Mouse (Mus musculus) kidney, postnatal 25 days (tissue): ENCODE results near the gene Fxn.

ENCODE experiments used
- DNase-seq, 2 experiments: peaks; one replicate each; pipeline ENCODE4 v3.0.0; 2021; ENCODE audit warnings: mixed read lengths in 2 of 2

Gene Fxn

GRCm38 (mm10) chr19:24300994-24301767, 20.8 kb upstream of the Fxn start:
- peak; percentile 69 for DNase-seq

GRCm38 (mm10) chr19:24293537-24293936, 13.1 kb upstream of the Fxn start:
- DNase-seq = no peak

DNA sequence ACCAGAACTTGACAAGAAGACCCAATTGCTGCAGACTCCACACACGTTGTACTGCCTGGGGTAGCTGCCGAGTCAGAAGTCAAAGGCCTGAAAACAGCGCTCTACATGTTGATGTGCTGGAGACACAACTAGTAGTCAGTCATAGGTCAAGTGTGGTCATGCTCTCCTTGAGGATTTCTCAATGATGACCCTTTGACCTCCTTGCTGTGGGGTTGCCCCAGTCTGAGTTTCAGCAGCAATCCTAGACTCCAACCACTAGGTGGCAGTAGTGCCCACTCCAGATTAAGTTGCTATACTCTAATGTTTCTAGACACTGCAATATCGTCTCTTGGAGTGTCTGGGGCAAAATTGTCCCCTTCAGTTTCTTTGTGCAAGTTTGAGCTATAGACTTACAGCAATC, 3.8 kb upstream of the Fxn start:
- peak in 1 of 2 experiments; percentile 30 for DNase-seq

DNA sequence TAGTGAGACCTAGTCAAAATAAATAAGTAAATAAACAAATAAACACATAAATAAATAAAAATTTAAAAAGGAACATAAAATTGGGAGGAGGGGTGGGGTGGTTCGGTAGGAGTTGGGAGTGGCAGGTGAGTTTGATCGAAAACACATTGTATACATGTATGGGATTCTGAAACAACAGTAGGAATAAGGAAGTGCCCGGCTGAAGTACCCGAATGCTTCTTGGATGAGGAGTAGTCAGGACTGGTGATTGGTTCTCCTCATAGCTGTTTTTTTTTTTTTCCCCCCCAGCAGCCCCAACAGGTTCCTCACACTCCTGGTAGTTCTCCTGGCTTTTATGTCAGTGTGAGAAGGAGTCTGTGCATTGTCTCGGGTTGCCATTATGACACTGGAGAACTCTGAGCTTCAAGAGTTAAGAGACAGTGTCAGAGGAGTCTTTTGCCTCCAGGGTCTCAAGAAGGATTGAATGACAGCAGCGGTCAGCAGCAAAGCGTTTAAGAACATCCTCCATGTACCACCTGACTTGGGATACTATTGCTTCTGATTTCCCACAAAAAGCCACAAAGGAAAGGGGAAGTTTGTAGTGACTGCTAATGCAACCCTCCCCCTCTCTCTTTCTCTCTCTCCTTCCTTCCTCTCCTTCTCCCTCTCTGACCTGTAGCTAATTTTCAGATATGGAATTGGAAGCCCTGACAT, 1.0 kb upstream of the Fxn start:
- DNase-seq = no peak

DNA sequence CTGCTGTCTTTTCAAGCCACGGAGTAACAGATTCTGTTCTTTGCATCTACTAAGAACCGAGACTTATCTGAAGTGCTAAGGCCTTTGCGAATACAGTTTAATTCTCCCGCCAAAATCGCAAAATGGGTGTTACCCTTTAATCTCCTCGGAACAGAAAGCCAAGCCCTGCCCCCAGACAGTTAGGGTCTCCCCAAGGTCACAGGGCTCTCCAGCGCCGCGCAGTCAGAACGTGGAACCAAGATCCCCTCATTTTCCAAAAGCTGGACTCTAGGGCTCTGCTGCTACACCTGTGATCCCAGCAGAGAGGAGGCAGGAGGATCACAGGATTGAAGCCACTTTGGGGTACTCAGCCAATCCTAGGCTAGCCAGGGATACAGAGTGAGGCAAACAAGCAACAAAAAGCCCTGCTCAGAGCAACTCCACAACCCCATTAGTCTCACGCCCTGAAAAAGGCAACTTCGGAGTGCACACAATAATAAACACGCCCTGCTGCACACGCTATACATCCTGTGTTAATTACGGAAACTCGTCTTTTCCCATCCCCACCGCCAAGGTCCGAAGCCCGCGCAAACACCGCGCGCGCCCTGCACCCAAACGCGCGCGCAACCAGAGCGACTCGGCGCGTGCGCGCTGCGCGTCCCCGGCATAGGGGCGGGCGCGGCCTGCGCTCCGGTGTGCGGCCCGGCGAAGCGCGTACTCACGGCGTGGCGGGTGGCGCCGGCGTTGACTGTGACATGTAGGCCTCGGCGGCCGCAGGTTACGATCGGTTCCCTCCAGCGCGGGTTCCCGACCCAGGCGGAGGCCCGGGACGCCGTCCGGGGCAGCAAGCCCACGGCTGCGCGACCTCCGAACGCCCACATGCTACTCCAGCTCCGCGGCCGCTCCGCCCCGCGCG, 452 bp downstream of the Fxn start:
- DNase-seq = peak; percentile 84 to 92

- no peak for DNase-seq
These were observed 1.5 kb downstream of the Fxn start for GRCm38 (mm10) chr19:24278859-24279258.

- DNase-seq = no peak
These were observed 6.1 kb downstream of the Fxn start for GRCm38 (mm10) chr19:24274281-24274680.

GRCm38 (mm10) chr19:24271746-24272426, 8.5 kb downstream of the Fxn start:
- DNase-seq = peak; percentile 83 to 92

- peak; percentile 66 to 88 for DNase-seq
These were observed 9.1 kb downstream of the Fxn start for GRCm38 (mm10) chr19:24271326-24271725.

GRCm38 (mm10) chr19:24268531-24268930, 11.9 kb downstream of the Fxn start:
- DNase-seq = peak in 1 of 2 experiments; percentile 22

DNA sequence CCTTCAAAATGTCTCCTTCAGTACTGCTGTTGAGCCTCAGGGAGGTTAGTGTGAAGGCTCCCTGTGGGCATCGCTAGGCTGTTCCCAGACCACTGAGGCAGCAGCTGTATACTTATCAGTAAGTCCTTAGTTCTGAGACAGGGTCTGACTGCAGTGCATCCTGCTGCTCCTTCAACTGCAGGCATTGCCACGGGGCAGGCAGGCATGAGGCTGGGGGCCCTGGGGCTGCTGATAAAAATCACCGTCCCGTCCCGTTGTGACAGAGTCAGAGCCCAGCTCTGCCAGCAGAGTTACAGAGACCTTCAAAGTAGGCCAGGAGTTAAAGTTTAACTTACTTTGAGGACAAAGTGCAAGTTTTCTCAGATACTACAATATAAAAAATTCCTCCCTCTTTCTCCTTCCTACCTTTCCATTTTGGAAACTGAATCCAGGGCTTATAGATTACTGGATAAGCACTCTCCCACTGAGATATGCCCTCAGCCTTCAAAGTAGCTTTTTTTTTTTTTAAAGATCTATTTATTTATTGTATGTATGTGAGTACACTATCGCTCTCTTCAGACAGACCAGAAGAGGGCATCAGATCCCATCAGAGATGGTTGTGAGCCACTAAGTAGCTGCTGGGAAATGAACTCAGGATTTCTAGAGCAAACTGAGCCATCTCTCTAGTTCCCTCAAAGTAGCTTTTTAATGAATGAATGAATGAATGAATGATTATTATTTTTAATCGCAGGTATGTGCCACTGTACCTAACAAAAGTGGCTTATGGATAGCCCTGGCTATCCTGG, 14.2 kb downstream of the Fxn start:
- peak; percentile 64 to 82 for DNase-seq

DNA sequence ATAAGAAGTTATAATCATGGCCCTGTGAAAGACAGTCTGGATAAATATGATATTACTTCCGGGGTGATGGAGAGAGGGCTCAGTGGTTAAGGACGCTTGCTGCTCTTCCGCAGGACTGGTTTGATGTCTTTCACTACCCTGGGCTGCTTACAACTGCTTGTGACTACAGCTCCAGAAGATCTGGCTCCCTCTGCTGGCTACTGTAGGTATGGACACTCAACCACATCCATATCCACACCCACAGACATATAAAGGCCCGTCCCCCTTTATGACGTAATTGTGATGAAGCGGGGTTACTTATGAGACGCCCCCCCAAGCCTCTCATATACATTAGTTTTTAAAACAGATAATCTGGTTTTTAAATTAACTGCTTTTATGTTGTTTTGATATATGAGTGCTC, 15.4 kb downstream of the Fxn start:
- DNase-seq = peak; percentile 90 to 96

DNA sequence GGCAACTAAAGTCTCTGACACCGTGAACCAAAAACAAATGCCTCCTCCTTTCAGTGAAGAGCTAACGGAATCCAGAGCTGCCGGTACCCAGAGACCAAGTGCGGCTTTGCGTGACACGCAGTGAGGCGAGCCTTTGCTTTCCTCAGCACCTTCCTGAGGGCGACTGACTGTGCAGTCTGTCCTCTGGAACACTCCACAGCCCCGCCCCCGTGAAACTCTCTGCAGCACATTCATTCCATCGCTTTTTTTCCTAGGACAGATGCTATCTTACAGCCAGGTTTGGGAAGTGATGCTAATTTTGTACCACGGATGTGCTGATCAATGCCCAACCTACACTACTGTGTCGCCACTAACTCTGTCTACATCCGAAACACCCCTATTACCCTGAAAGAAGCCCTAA, 17.7 kb downstream of the Fxn start:
- peak; percentile 73 to 86 for DNase-seq

GRCm38 (mm10) chr19:24259390-24260351, 20.7 kb downstream of the Fxn start:
- peak; percentile 32 to 66 for DNase-seq

GRCm38 (mm10) chr19:24258368-24258767, 22.0 kb downstream of the Fxn start:
- DNase-seq = peak; percentile 35 to 59

DNA sequence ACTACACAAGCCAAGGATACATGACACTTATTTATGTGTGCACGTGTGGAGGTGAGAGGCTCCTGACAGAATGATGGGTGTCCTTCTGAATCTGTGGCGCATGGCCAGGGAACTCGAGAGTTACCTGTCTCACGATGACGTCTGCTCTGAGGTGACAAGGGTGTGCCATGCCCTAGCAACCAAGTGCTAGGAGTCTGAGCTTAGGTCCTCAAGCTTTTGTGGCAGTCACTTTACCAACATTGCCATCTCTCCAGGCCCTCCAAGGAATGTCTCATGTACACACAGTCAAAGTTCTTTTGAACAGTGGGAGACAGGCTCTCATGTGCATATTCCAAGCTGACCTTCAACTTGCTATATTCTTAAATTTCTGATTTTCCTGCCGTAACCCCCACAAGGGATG, 22.4 kb downstream of the Fxn start:
- no peak for DNase-seq

GRCm38 (mm10) chr19:24253657-24254260, 26.6 kb downstream of the Fxn start:
- no peak for DNase-seq

DNA sequence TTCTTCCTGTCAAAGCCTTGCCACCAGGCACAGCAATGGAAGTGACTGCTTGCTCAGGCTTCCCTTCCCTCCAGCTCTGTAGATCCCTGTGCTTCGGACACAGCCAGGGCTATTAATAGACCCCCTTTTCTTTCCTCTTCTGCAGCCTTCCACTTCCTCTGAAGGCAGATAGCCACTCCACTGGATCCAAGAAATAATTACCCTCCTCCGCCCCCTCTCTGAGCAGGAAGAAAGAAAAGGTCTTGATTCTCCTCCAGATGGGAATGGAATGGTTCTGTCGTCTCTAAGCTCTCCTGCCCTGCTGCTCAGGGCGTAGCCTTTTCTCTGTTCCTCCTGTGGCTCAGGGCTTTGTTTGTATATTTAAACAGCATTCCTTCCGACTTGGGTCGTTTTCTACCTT, 28.5 kb downstream of the Fxn start:
- DNase-seq = peak; percentile 27 to 49

- no peak for DNase-seq
These were observed 37.1 kb downstream of the Fxn start for GRCm38 (mm10) chr19:24243340-24243739.
